Mouse (Mus musculus): ENCODE measurements around the gene Klf15.
A peak's percentile ranks its signal among the peaks of the same experiment; 100 is the strongest.

The Klf15 gene

GRCm38 (mm10) chr6:90465028-90465640, 2.8 kb downstream of the Klf15 start:
- DNase-seq: peak in 1 of 2 experiments; percentile 51

- peak; percentile 43 to 76 for DNase-seq
Observed at GRCm38 (mm10) chr6:90466079-90466478, 3.7 kb downstream of the Klf15 start.

- DNase-seq: peak; percentile 27 to 78
Observed at GRCm38 (mm10) chr6:90466847-90467410, 4.6 kb downstream of the Klf15 start.

- no peak for DNase-seq
Observed at GRCm38 (mm10) chr6:90468216-90468615, 5.8 kb downstream of the Klf15 start.

- DNase-seq: peak; percentile 38 to 67
Observed at GRCm38 (mm10) chr6:90469041-90469440, 6.7 kb downstream of the Klf15 start.

GRCm38 (mm10) chr6:90470255-90470654, 7.9 kb downstream of the Klf15 start:
- DNase-seq: no peak

- peak; percentile 40 to 79 for DNase-seq
Observed at GRCm38 (mm10) chr6:90470947-90471541, 8.7 kb downstream of the Klf15 start.

GRCm38 (mm10) chr6:90472079-90472478, 9.7 kb downstream of the Klf15 start:
- no peak for DNase-seq

GRCm38 (mm10) chr6:90472697-90473096, 10.3 kb downstream of the Klf15 start:
- no peak for DNase-seq

- DNase-seq: peak in 1 of 2 experiments; percentile 42
Observed at GRCm38 (mm10) chr6:90473630-90474360, 11.4 kb downstream of the Klf15 start.

- DNase-seq: peak in 1 of 2 experiments; percentile 52
Observed at GRCm38 (mm10) chr6:90474361-90474750, 12.0 kb downstream of the Klf15 start.

GRCm38 (mm10) chr6:90475176-90475853, 12.9 kb downstream of the Klf15 start:
- DNase-seq: peak; percentile 39 to 62

- peak; percentile 51 to 79 for DNase-seq
Observed at GRCm38 (mm10) chr6:90475854-90476212, 13.5 kb downstream of the Klf15 start.

- DNase-seq: peak; percentile 80 to 91
Observed at GRCm38 (mm10) chr6:90476941-90477518, 14.7 kb downstream of the Klf15 start.

GRCm38 (mm10) chr6:90484249-90484648, 21.9 kb downstream of the Klf15 start:
- no peak for DNase-seq

GRCm38 (mm10) chr6:90484876-90485275, 22.5 kb downstream of the Klf15 start:
- DNase-seq: no peak

- no peak for DNase-seq
Observed at GRCm38 (mm10) chr6:90486176-90486921, 24.0 kb downstream of the Klf15 start, which contains the start of gene Aldh1l1. Gene Aldh1l1 (plus strand): TSS chr6:90486427.

GRCm38 (mm10) chr6:90487531-90487930, 25.2 kb downstream of the Klf15 start:
- no peak for DNase-seq

GRCm38 (mm10) chr6:90489532-90489931, 27.2 kb downstream of the Klf15 start:
- DNase-seq: no peak

GRCm38 (mm10) chr6:90490976-90491375, 28.6 kb downstream of the Klf15 start:
- no peak for DNase-seq

- DNase-seq: peak; percentile 84 to 95
Observed at GRCm38 (mm10) chr6:90491956-90492744, 29.8 kb downstream of the Klf15 start.
